Mouse (Mus musculus) forebrain, embryonic 11.5 days (tissue): ENCODE results near the gene Itpripl2. TPM values are rescaled to one million over a fixed set of nuclear protein-coding genes. Genes with fewer than 3 reads are reported as not detected.

Source experiments
- ATAC-seq: fragments of 200-750 bp; cut with Nextera tagmentation; replicated peaks from 2 replicates; pipeline ENCODE4 v1.8.0; 2017; ENCODE audit warnings: moderate TSS enrichment; ENCODE audit not compliant: low FRiP score
- DNase-seq: peaks from one replicate; pipeline ENCODE4 v3.0.0-alpha.2; 2017; ENCODE audit warnings: low spot score
- H3K27ac ChIP-seq: fragments of 300-500 bp; sonication (generic); 2 replicates; pipeline ENCODE4 v1.5.1; 2014; ENCODE audit warnings: low read depth, low read length
- H3K27me3 ChIP-seq: fragments of 300-500 bp; sonication (generic); 2 replicates; pipeline ENCODE4 v1.6.1; 2014; ENCODE audit warnings: mild to moderate bottlenecking, low read length, mixed read lengths; ENCODE audit not compliant: control insufficient read depth, insufficient read depth
- H3K36me3 ChIP-seq: fragments of 300-500 bp; sonication (generic); 2 replicates; pipeline ENCODE4 v1.6.1; 2014; ENCODE audit warnings: mild to moderate bottlenecking, low read length, moderate library complexity, mixed read lengths; ENCODE audit not compliant: control insufficient read depth, insufficient read depth
- H3K4me1 ChIP-seq: fragments of 300-500 bp; sonication (generic); replicated peaks from 2 replicates; pipeline ENCODE4 v1.6.1; 2014; ENCODE audit warnings: low read length, mixed read lengths; ENCODE audit not compliant: control insufficient read depth, insufficient read depth
- H3K4me2 ChIP-seq: fragments of 300-500 bp; sonication (generic); 2 replicates; pipeline ENCODE4 v1.6.1; 2014; ENCODE audit warnings: low read depth, mild to moderate bottlenecking, low read length, moderate library complexity, mixed read lengths; ENCODE audit not compliant: severe bottlenecking
- H3K4me3 ChIP-seq: fragments of 300-500 bp; sonication (generic); 2 replicates; pipeline ENCODE4 v1.5.1; 2014; ENCODE audit warnings: low read depth, low read length
- H3K9ac ChIP-seq: fragments of 300-500 bp; sonication (generic); 2 replicates; pipeline ENCODE4 v1.6.1; 2014; ENCODE audit warnings: low read length
- H3K9me3 ChIP-seq: fragments of 300-500 bp; sonication (generic); 2 replicates; pipeline ENCODE4 v1.6.1; 2016; ENCODE audit warnings: low read length, mixed read lengths; ENCODE audit not compliant: control insufficient read depth
- WGBS: fragments of 180-500 bp; shearing (Covaris S2); extraction: QIAGEN DNeasy Blood & Tissue Kit; methylation state at CpG from one replicate; pipeline ENCODE4 v1.1.7; 2014; 5-methylcytosine and 5-hydroxymethylcytosine counted together
- polyA plus RNA-seq: library from polyadenylated mRNA; unstranded; fragments of >200 nt; fragmentation: Nextera tagmentation; extraction: Ambion mirVana; gene quantifications from 2 replicates; pipeline ENCODE4 v1.2.1, GENCODE M21; 2014

Itpripl2 gene
- polyA plus RNA-seq, 1 experiment from 2014 or later, result 0.61 TPM

DNA sequence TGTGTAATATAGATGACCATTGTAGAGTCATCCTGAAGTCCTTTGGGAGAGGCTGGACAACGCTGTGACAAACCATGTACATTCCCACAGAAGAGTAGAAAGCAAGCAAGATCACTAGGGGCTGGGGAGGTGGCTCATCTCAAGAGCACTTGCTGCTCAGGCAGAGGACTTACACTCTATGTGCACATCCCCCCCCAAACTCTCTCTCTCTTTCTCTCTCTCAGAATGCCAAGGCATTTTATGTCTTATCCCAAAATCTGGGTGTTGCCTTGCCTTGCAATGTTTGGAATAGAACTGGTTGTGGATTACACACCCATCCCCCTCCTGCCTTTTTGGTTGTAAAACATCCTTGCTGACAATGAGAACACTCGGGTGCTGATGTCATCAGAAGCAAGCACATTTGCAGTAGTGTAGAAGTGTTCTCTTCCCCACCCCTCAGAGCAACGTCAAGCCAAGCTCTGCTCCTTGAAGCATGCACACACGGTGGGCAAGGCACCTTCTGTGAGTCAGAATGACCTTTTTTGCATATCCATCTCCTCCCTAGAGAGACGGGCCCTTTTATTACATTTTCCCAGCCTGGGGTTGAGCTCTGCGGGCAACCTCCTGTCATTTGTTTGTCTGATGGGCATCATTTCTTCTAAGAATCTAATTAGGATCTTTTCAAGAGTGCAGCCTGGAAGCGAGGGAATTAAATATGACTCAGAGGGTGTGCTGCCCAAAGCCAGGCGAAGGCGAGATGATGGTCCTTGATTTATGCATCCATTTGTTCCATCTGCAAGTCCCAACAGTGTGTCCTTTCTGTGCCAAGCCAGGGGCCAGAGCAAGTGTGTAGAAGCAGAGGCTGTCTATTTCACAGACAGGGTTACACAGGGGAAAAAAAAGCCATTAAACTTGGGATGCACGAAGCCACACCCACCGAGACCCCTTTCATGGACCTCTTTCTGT is 28.7 kb downstream of the Itpripl2 start:
- no peak for DNase-seq

DNA sequence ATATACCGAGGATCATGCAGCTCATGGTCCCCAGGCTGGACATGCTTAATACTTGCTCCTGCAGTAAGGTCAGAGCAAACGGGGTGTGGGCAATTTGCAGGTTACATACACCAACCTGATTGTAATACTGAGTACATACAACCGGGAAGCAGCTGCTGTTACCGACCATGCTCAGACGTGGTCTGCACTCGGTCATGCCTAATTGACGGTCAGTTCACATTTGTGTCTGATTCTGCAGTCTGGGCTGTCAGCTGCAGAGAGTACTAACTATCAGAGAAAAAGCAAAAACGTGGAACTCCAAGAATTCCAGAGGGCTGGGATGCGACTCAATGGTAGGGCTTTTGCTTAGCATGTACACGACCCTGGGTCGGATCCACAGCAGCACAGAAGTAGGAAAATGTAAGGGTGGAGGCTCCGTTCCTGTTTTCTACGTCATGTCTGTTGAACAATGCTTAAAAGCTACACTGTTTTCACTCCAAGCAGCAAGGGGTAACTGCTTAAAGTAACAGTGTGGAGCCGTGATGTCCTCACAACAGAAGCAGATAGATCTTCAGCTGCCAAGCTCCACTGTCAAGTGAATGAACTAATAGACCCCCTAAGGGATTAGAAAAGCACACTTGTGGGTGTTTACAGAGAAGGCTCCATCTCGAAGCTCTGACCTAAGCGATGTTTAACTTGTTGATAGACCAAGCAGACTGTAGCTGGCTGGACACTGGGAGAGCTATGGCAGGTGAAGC is 30.2 kb downstream of the Itpripl2 start:
- WGBS, result 68% methylated on average over 16 of the region's 16 CpGs
- no peak overlapping the region for H3K27ac ChIP-seq
- H3K4me1 ChIP-seq, result peaks cover 3% of the 10 kb centered on the region; the same call in 1 of the 2 replicates
- H3K27me3 ChIP-seq, result no peaks in the 10 kb centered on the region
- no peak overlapping the region for H3K4me2 ChIP-seq
- H3K36me3 ChIP-seq, result no peaks in the 10 kb centered on the region
- no peaks in the 10 kb centered on the region for H3K9me3 ChIP-seq
- no peak overlapping the region for H3K4me3 ChIP-seq
- no peak for ATAC-seq
- no peak for DNase-seq
- no peak overlapping the region for H3K9ac ChIP-seq

More for the DNA sequence above, 28.7 kb downstream of the Itpripl2 start:
- Histone ChIP-seq H3K27ac (no peak overlapping the region), H3K27me3 (no peaks in the 10 kb centered on the region), H3K36me3 (no peaks in the 10 kb centered on the region), H3K4me1 (peaks cover 3% of the 10 kb centered on the region; the same call in 1 of the 2 replicates), H3K4me2 (no peak overlapping the region), H3K9me3 (no peaks in the 10 kb centered on the region), H3K4me3 (no peak overlapping the region), H3K9ac (no peak overlapping the region)
- WGBS, result 49% methylated on average over 11 of the region's 11 CpGs
- ATAC-seq, result no peak

DNA sequence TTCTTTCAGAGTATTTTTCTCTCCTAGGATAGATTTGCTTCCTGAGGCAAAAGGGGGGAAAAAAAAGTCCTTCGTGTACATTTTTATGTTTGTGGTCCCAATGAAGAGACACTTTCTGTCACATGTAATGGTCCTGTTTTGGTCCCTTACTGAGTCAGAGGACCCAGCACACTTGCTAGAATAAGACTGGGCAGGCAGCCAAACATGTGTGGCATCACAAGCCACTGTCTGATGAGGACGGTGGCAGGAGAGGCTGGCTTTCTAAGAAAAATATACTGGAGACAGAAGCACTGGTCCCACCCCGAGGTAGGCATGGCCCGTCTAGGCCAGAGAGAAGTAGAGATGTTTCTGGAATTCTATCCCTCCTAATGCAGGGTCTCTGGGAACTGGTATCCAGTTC is 38.1 kb downstream of the Itpripl2 start:
- H3K4me3 ChIP-seq, result no peak overlapping the region
- no peaks in the 10 kb centered on the region for H3K27me3 ChIP-seq
- no peaks in the 10 kb centered on the region for H3K9me3 ChIP-seq
- no peak overlapping the region for H3K27ac ChIP-seq
- H3K36me3 ChIP-seq, result no peaks in the 10 kb centered on the region
- no peaks in the 10 kb centered on the region for H3K4me1 ChIP-seq
- H3K4me2 ChIP-seq, result no peak overlapping the region
- no peak overlapping the region for H3K9ac ChIP-seq
- DNase-seq (no peak), ATAC-seq (no peak)
- 79% methylated on average over 4 of the region's 4 CpGs for WGBS

DNA sequence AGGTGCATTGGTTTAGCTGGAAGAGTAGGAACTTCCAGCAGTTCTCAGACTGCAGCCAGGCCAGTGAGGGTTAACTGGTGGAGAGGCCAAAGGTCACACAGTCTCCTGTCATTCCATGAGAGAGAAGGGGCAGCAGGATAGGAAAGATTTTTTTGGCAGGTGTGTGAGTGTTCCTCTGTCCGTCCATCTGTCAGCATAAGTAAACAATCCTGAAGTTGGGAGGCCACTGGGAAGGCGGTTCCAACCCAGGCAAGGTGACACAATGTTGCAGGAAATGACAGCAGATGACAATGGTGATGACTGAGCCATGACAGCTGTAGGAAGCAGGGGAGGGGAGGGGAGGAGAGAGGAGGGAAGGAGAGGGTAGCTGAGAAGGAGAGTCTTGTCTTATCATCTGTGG is 38.8 kb downstream of the Itpripl2 start:
- Histone ChIP-seq H3K4me3 (no peak overlapping the region), H3K27me3 (no peaks in the 10 kb centered on the region), H3K4me1 (0 out of 2 replicates have a peak, but pooled peaks cover 5% of the 10 kb centered on the region), H3K4me2 (no peak overlapping the region), H3K36me3 (no peaks in the 10 kb centered on the region), H3K9me3 (no peaks in the 10 kb centered on the region), H3K9ac (no peak overlapping the region), H3K27ac (no peak overlapping the region)
- DNase-seq, result no peak
- 49% methylated on average over 2 of the region's 2 CpGs for whole genome bisulfite sequencing
- ATAC-seq, result no peak

DNA sequence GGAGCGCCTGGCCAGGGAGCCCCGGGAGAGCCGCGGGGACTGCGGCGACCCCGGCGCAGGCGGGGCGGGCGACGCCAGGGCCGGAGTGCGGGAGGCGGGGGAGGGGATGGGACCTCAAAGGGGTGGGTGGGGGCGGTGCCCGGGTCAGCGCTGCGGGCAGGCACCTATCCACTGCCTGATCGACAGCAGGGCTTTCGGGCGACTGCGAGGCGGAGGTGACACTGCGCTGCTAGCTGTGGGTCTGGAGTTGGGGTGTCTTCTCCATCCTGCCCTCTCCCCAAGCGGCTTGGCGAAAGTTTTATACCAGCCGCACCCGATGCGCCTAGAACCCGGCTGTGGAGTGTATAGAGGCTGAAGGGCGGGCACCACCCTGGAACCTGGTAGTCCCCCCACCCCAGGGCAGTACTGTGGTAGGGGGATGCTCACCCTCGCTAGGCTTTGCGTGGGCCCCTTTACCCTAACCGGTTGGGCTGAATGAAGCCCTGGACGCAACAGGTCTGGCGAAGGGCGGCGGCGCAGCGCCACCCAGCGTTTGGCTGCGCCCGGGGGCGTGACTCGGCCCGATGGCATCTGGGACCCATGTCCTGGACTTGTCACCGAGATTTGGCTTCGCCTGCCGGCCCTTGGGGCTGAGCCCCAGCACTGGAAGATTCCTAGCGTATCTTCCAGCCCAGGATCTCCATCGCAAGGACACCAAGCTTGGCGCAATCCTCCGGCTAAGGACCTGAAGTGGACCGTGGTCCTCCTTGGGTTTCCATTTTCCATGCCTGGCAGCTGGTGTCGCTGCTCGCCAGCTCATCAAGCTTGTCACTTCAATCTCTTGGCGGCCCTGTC is 43.4 kb downstream of the Itpripl2 start, which contains the start of gene Syt17:
Gene Syt17 (minus strand): TSS at position 89 of the 834 bp plus-strand sequence.
- no peak within 1 kb of the TSS for H3K27ac ChIP-seq
- H3K4me1 ChIP-seq, result peaks cover 12% of the 10 kb centered on the region; the same call in 1 of the 2 replicates
- H3K9me3 ChIP-seq, result no peaks in the 10 kb centered on the region
- no peaks in the 10 kb centered on the region for H3K36me3 ChIP-seq
- ATAC-seq (peak; percentile 74), DNase-seq (peak; percentile 88)
- no peaks in the 10 kb centered on the region; the same call in 1 of the 2 replicates for H3K27me3 ChIP-seq
- H3K4me2 ChIP-seq, result peak within 1 kb of the TSS; percentile 91
- under 1% methylated on average over 58 of the region's 58 CpGs for WGBS
- peak within 1 kb of the TSS; percentile 68 for H3K9ac ChIP-seq
- peak within 1 kb of the TSS; percentile 52 for H3K4me3 ChIP-seq

DNA sequence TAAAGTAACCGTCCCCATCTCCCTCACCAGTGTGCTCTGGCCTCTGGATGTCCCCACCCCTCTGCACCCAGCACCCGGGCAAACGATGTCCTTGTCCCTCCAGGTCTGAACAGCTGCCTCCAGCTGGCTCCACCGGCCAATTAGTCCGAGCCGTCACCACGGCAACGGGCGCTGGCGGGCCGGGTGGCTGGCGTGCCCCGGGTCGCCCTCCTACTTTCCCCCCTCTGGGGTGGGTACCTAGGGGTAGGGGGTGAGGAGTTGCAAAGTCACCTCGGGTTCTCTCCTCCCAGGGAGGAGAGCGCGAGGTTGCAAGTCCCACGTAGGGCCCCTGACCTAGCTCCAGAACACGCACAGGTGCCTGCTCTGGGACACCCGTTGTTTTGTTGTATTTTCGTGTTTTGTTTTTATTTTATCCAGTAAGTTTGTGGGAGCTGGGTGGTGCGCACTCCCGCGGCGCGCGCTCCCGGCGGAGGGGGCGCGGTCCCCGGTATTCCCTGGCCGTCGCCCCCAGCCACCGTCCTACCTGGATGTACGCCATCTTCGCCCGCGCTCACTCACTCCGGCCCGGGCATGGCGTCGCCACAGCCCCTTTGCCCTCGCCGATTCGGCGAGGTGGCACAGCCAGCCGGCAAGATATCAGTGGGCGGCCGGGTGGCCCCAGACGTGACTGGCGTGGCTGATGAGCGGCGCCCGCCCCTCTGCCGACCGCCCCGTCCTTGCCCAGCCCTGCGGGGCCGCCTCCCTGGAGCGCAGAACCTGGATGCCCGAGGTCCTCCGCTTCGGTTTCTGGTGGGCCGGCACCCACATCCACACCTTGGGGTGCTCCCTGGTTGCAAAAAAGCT is 44.3 kb downstream of the Itpripl2 start:
- peak overlapping the region; percentile 91 for H3K4me2 ChIP-seq
- DNase-seq (peak; percentile 86), ATAC-seq (peak; percentile 64)
- no peaks in the 10 kb centered on the region for H3K9me3 ChIP-seq
- H3K9ac ChIP-seq, result peak overlapping the region; percentile 68
- peaks cover 12% of the 10 kb centered on the region; the same call in 1 of the 2 replicates for H3K4me1 ChIP-seq
- no peaks in the 10 kb centered on the region for H3K36me3 ChIP-seq
- no peak overlapping the region for H3K27ac ChIP-seq
- peak overlapping the region; percentile 52 for H3K4me3 ChIP-seq
- H3K27me3 ChIP-seq, result no peaks in the 10 kb centered on the region; the same call in 1 of the 2 replicates
- WGBS, result 2% methylated on average over 65 of the region's 65 CpGs

DNA sequence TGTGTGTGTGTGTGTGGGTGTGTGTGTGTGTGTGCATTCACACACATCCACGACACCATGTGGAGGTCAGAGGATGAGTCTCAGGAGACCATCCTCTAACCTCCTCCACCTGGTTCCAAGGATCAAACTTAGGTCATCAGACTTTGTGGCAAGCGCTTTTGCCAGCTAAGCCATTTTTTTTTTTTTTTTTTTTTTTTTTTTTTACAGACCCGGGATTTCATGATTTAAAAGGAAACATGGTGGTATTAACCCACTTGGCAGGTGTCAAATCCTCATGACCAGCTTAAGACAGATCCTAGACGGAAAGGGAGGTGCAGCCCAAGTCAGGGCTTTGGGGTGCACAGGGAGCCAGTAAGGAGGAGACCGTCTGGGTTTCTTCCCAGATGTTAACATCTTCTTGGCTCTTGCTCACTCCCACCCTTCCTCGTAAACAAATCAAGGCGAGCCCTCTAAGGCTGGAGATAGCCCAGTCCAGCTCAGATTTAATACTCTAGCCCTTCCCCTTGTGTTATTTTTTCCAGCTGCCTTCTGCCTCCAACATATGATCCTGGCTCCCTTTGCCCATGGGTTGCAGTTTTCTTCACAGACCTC is 47.8 kb downstream of the Itpripl2 start:
- Histone ChIP-seq H3K36me3 (no peaks in the 10 kb centered on the region), H3K9ac (no peak overlapping the region), H3K4me1 (peaks cover 12% of the 10 kb centered on the region; the same call in 1 of the 2 replicates), H3K27ac (no peak overlapping the region), H3K4me3 (no peak overlapping the region), H3K9me3 (no peaks in the 10 kb centered on the region), H3K27me3 (no peaks in the 10 kb centered on the region; the same call in 1 of the 2 replicates), H3K4me2 (no peak overlapping the region)
- 68% methylated on average over 7 of the region's 7 CpGs for WGBS
- no peak for DNase-seq
- ATAC-seq, result no peak
